Mouse (Mus musculus): ENCODE results near the gene Lag3.

The Lag3 gene

DNA sequence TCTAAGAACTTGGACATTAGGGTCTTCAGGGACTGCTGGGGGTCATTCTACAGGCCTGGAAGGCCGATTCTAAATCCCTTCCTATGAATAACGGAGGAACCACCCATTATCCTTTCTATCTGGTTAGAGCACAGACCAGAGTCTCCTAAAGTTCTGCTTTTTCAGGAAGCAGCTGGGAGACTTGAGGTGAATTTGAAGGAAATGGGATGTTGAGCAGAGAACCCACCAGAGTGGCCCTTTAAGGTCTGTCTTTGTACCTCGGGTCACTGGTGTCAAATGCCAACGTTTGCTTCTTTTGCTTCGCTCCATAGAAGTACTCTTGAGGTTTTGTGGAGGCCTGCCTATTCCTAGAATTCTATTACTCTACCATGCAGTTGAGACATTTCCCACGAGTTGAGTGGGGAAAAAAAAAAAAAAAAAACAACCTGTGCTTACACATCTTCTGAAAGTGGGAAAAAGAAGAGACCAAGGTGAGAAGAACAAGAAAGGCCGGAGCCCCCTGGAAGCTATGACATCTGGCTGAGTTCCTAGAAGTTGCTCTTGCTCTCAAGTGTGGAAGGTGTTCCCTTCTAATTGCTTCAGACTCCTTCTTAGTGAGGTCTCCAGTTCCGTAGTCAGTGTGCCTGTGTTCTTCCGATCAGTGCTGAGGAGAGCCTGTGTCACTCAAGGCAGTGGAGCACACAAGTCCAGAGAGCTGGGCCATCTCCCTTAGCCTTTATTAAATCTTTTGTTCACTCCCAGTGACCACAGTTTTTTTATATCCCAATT, 9.0 kb upstream of the Lag3 start:
- DNase-seq (ENCODE audit: extremely low spot score, low spot score), result no peak

- peak; percentile 95 for DNase-seq (ENCODE audit: extremely low spot score, low spot score)
Observed at GRCm38 (mm10) chr6:124919695-124920317, 8.3 kb upstream of the Lag3 start, which contains the start of gene Ptms. TSS of gene Ptms (minus strand) at chr6:124920103.

DNA sequence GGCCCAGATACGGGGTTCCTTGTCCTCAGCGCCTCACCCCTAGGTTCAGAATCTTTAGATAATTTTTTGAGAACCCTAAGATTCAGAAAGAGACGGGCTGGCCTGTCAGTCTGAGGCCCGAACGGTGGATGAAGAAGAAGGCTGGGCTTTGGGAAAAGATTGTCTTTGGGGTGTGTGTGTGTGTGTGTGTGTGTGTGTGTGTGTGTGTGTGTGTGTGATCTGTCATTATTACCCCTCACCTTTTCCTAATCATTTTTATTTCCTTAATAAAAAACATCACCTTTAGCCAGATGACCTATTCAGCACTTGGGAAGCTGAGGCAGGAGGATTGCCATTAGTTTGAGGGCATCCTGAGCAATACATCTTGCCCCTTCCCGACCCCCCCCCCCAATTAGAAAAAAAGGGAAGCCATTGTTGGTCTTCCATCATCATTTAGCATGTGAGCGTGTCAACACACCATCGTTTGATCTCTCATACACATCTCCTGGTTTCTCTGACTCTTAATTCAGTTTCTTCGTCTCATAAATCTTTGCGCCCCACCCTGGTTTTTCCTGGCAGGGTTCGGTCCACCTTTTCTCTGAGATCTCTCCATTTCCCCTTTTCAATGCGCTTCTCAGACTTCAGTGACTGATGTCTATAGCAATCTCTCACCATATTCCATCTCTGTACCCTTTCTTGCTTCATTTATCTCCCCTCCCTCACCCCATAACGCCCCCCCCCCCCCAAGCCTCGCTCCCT, 7.6 kb upstream of the Lag3 start:
- DNase-seq (ENCODE audit: extremely low spot score, low spot score), result no peak

GRCm38 (mm10) chr6:124918331-124918690, 6.8 kb upstream of the Lag3 start:
- DNase-seq (ENCODE audit: extremely low spot score, low spot score), result no peak

- peak; percentile 92 for DNase-seq (ENCODE audit: extremely low spot score, low spot score)
Observed at GRCm38 (mm10) chr6:124917518-124918330, 6.2 kb upstream of the Lag3 start.

GRCm38 (mm10) chr6:124916695-124917517, 5.4 kb upstream of the Lag3 start:
- DNase-seq (ENCODE audit: extremely low spot score, low spot score), result peak; percentile 89

DNA sequence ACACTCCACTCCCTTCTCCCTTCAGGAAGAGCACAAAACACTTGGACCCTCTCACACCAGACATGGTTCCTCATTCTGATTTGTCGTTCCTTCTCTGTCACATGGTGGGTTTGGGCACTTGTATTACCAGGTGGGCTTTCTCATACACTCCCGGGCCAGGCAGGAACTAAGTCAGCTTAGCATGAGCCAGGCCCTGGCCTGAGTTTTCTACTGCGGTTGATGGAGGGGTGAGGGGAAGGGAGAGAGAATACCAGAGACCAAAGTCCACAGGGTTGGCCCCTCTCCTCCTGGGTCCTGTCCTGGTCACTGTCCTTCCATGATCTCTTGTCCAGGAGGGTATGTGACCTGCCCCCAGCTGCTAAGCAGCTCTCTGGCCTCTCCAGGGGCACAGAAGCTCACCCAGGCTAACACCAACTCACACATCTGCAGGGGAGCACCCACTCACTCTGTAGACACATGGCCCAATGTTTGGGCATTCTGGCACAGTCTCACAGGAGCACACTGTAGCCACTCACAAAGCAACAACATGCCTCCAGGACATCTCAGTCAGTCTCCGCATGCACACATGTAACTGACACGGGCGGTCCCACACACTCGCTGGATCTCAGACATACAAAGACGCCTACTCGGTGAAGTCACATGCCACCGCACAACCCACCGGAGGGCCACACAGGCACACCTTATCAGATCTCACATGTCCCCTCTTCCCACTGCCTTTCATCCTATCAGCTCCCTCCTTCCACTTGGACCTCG, 4.6 kb upstream of the Lag3 start:
- peak; percentile 52 for DNase-seq (ENCODE audit: extremely low spot score, low spot score)

DNA sequence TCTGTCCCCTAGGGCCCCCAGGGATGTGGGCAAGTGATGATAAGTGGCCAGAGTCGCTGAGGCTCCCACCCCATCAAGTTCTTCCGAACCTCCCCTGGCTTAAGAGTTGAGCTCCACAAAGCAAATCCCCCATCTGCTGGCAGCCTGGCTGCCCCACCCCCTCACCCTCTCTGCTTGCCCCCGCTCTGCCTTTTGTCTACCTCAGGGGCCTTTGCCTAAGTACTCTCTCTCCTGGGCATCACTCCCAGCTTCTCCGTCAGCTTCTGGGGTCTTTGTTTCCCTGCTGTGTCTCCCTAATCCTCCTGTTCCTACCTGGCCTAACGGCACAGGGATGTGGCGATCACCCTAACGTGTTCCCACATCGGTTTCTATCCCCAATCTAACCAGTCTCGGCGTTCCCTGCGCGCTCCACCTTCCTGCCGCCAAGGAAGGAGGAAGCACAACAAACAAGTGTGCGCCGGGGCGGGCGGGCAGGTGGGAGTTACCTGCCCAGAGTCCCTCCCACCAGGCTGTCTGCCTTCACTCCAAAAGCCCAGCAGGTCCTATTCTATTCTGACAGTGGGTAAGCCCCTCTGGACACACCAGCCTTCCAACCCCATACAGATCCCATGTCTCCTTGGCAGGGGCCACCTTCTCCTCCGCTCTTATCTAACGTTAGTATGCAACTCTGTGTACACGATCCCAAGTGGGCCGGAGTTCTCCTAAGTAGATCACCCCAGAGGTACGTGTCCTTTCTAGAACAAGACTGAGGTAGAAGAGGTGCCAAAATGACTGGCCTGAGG, 3.8 kb upstream of the Lag3 start:
- DNase-seq (ENCODE audit: extremely low spot score, low spot score), result no peak

DNA sequence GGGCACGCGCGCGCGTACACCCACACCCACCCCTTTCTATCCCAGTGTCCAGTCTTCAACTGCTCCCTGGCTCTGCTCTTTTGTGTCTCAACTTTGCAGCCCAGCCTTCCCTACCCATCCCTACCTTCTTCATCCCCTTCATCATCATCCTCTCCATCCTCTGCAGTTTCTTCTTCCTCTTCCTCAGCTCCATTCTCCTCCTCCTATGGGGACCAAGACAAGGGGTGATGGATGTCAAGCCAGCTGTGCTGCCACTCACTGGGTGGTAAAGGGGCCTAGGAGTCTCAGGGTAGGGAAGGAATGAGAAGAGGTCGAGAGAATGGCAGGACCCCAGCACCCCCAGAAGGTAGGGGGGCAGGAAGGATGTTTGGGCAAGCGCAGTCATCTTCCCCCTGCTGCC, 3.0 kb upstream of the Lag3 start:
- DNase-seq (ENCODE audit: extremely low spot score, low spot score), result no peak

- no peak for DNase-seq (ENCODE audit: extremely low spot score, low spot score)
Observed at GRCm38 (mm10) chr6:124913721-124914285, 2.3 kb upstream of the Lag3 start.

DNA sequence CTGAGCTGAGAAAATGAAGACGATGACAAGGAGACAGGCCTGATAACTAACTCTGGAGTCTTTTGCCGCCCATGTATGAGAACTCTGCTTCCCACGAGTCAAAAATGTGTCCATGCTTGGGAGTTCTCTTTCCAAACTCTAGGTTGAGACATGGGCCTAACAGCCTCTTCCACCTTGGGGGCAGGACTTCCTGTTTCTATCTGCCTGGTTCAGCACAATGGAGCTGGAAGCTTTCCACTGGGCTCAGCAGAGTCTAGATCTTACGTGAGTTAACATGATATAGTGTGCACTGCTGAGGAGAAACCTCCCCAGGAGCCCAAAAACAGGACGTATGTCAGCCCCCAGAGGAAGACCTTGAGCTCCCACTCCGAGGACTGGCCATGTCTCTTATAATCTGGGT, 1.7 kb upstream of the Lag3 start:
- no peak for DNase-seq (ENCODE audit: extremely low spot score, low spot score)

GRCm38 (mm10) chr6:124910032-124910431, 1.5 kb downstream of the Lag3 start:
- DNase-seq (ENCODE audit: extremely low spot score, low spot score), result peak; percentile 49

- no peak for DNase-seq (ENCODE audit: extremely low spot score, low spot score)
Observed at GRCm38 (mm10) chr6:124907767-124908166, 3.7 kb downstream of the Lag3 start.

DNA sequence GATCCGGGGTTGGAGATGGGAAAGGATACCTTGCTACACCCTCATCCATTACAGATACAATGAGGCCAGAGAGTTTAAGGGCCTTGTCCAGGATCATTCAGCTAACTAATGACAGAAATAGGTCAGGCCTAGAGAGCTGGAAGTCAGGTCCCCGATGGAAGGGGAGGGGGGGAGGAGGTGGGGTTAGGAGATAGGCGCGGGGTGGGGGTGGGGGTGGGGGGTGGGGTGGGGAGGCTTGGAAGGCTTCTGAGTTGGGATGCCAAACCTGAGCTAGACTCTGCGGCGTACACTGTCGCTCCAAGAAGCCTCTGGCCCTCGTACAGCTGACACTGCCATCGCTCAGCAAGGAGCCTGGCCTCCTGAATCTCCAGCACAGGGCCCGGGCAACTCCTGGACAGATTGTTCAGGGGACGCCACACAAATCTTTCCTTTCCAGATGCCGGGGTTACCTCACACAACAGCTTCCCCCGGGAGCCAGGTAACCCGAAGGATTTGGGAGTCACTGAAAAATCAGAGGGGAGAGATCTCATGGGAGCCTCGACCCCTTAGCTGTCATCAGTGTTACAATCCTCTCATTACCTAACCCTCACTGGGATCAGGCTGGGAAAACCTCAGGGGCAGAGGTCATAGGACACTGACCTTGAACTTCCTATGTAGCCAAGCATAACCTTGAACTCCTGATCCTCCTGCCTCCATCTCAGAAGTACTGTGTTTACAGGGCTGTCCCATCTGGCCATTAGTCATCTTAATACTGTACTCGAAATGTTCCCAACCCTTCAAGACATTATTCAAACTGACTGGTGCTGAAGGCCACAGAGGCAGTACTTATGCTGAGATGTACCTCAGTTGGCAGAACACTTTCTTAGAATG, 6.3 kb downstream of the Lag3 start:
- no peak for DNase-seq (ENCODE audit: extremely low spot score, low spot score)

DNA sequence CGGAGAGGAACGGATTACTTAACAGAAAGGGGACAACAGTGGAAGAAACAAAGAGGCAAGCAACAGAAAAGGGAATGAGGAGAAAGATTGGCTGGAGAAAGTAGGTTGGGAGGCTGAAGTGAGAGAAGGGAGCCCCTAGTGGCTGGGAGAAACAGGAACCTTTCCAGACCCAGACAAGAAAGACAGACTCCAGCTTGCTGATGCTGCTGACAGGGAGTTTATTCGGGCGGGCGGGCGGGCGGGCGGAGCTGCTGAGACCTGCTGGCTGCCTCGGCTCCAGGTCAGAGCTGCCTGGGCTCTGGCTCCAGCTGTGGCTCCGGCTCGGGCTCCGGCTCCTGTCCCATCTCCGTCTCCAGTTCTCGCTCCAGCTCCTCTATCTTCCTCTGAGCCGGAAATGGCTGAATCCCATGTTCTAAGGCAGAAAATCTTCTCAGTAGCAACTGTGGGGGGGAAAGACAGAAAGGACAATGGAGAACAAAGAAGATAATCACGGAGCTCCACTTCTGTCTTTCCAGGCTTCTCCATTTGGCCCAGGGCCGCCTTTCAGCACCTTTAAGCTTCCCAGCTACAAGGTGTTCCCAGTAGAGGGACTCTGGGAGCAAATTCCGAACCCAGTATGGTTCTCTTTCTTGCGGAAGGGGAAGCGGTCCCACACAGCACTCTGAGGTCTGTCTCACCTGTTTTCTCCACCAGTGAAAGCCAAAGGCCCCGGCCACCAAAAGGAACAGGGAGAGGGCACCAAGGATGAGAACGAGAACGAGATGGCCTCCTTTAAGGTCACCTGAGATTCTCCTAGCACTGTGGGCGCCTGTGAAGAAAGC, 7.1 kb downstream of the Lag3 start:
- peak; percentile 76 for DNase-seq (ENCODE audit: extremely low spot score, low spot score)

DNA sequence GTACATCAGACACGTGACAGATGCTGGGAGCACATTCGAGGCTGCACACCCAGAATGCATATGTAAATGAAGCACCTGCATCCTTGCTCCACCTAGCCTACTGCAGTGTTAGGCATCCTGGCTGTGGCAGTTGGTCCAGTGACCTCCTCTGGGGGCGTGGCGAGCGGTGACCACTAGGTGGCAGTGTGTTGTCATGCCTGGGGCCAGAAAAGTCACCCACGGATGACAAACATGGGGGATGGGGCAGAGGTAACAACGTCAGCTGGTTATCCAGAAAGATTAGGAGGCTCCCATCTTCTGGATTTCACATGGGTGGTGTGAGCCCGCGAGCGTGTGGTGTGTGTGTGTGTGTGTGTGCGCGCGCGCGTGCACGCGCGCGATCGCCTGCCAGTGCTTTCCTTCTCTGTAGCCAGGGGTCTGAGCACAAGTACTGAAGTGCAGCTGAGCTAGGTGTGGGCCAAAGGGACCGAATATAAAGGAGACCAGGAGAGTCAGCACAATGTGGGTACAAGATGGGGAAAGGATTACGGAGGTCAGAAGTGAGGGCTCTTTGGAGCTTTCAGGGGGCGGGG, 7.8 kb downstream of the Lag3 start:
- peak; percentile 98 for DNase-seq (ENCODE audit: extremely low spot score, low spot score)

DNA sequence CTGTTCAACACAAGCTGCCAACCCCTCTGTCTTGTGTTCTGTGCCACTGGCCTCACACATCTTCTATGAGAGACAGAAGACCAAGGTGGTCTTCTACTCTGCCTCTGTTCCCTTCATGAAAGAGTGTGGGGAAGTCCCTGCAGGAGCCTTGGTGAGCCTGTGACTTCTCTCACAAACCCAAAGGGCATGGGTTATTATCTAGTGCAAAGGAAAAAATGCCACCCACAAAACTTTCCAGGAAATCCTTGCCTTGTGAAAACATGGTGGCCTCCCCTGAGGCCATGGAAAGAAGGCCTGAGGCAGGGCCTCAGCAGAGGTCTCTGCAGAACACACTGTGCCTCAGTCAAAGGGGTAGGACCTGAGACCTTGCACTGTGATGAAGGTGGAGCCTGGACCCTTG, 9.7 kb downstream of the Lag3 start:
- no peak for DNase-seq (ENCODE audit: extremely low spot score, low spot score)

Measured in neural tube, embryonic 10.5 days (tissue).